Mouse (Mus musculus) intestine, embryonic 16.5 days (tissue): ENCODE results near the gene Tmem132b. TPM values are rescaled to one million over a fixed set of nuclear protein-coding genes. Genes with fewer than 3 reads are reported as not detected.

Source experiments
- ATAC-seq: fragments of 200-750 bp; cut with Nextera tagmentation; 2 replicates; pipeline ENCODE4 v1.8.0; 2017; ENCODE audit warnings: moderate TSS enrichment, moderate library complexity
- H3K27ac ChIP-seq: fragments of 300-500 bp; sonication (generic); 2 replicates; pipeline ENCODE4 v1.5.1; 2014; ENCODE audit warnings: mild to moderate bottlenecking, low read length
- H3K27me3 ChIP-seq: fragments of 300-500 bp; sonication (generic); replicated peaks from 2 replicates; pipeline ENCODE4 v1.6.1; 2014; ENCODE audit warnings: low read length, control low read depth, mixed read lengths; ENCODE audit not compliant: control insufficient read depth, insufficient read depth
- H3K36me3 ChIP-seq: fragments of 300-500 bp; sonication (generic); 2 replicates; pipeline ENCODE4 v1.6.1; 2014; ENCODE audit warnings: low read length, control low read depth; ENCODE audit not compliant: control insufficient read depth, insufficient read depth
- H3K4me1 ChIP-seq: fragments of 300-500 bp; sonication (generic); 2 replicates; pipeline ENCODE4 v1.6.1; 2014; ENCODE audit warnings: low read length, control low read depth, mixed read lengths; ENCODE audit not compliant: control insufficient read depth, insufficient read depth
- H3K4me2 ChIP-seq: fragments of 300-500 bp; sonication (generic); 2 replicates; pipeline ENCODE4 v1.6.1; 2014; ENCODE audit warnings: low read depth, low read length, control low read depth
- H3K4me3 ChIP-seq: fragments of 300-500 bp; sonication (generic); 2 replicates; pipeline ENCODE4 v1.5.1; 2014; ENCODE audit warnings: mild to moderate bottlenecking, low read length
- H3K9ac ChIP-seq: fragments of 300-500 bp; sonication (generic); 2 replicates; pipeline ENCODE4 v1.6.1; 2014; ENCODE audit warnings: low read depth, low read length
- H3K9me3 ChIP-seq: fragments of 300-500 bp; sonication (generic); 2 replicates; pipeline ENCODE4 v1.6.1; 2016; ENCODE audit warnings: low read length, control low read depth; ENCODE audit not compliant: control insufficient read depth
- WGBS: fragments of 180-500 bp; shearing (Covaris S2); extraction: QIAGEN DNeasy Blood & Tissue Kit; methylation state at CpG from one replicate; pipeline ENCODE4 v1.1.7; 2014; 5-methylcytosine and 5-hydroxymethylcytosine counted together
- polyA plus RNA-seq: library from polyadenylated mRNA; unstranded; fragments of >200 nt; fragmentation: Nextera tagmentation; extraction: Ambion mirVana; gene quantifications from 2 replicates; pipeline ENCODE4 v1.2.1, GENCODE M21; 2015

The Tmem132b gene
- polyA plus RNA-seq, 1 experiment from 2014 or later, result 0.11 TPM

- Histone ChIP-seq H3K9me3 (peaks cover 2% of the 10 kb centered on the region; the same call in 1 of the 2 replicates), H3K9ac (no peak overlapping the region), H3K4me3 (no peak overlapping the region), H3K4me1 (no peaks in the 10 kb centered on the region), H3K27me3 (no peaks in the 10 kb centered on the region), H3K27ac (no peak overlapping the region), H3K36me3 (no peaks in the 10 kb centered on the region), H3K4me2 (no peak overlapping the region)
- ATAC-seq, result no peak
- 57% methylated on average over 5 of the region's 5 CpGs for WGBS
These were observed 219.9 kb downstream of the Tmem132b start for GRCm38 (mm10) chr5:125751481-125751880.

GRCm38 (mm10) chr5:125752546-125752945 is 221.0 kb downstream of the Tmem132b start:
- Histone ChIP-seq H3K27me3 (no peaks in the 10 kb centered on the region), H3K9me3 (peaks cover 2% of the 10 kb centered on the region; the same call in 1 of the 2 replicates), H3K9ac (no peak overlapping the region), H3K36me3 (no peaks in the 10 kb centered on the region), H3K27ac (no peak overlapping the region), H3K4me3 (no peak overlapping the region), H3K4me1 (no peaks in the 10 kb centered on the region), H3K4me2 (no peak overlapping the region)
- no peak for ATAC-seq
- 78% methylated on average over 5 of the region's 5 CpGs for WGBS

- 87% methylated on average over 7 of the region's 7 CpGs for WGBS
These were observed 225.5 kb downstream of the Tmem132b start for GRCm38 (mm10) chr5:125756987-125757530.

GRCm38 (mm10) chr5:125758506-125758905 is 226.9 kb downstream of the Tmem132b start:
- Histone ChIP-seq H3K4me2 (no peak overlapping the region), H3K4me1 (no peaks in the 10 kb centered on the region), H3K27ac (no peak overlapping the region), H3K9me3 (no peaks in the 10 kb centered on the region), H3K27me3 (no peaks in the 10 kb centered on the region), H3K4me3 (no peak overlapping the region), H3K36me3 (no peaks in the 10 kb centered on the region), H3K9ac (no peak overlapping the region)
- WGBS, result 77% methylated on average over 1 of the region's 1 CpGs
- ATAC-seq, result no peak

More at GRCm38 (mm10) chr5:125756987-125757530, 225.5 kb downstream of the Tmem132b start:
- no peaks in the 10 kb centered on the region for H3K36me3 ChIP-seq
- no peak overlapping the region for H3K4me2 ChIP-seq
- ATAC-seq, result no peak
- H3K9ac ChIP-seq, result no peak overlapping the region
- H3K27me3 ChIP-seq, result no peaks in the 10 kb centered on the region
- H3K4me3 ChIP-seq, result no peak overlapping the region
- no peaks in the 10 kb centered on the region for H3K4me1 ChIP-seq
- H3K9me3 ChIP-seq, result no peaks in the 10 kb centered on the region
- no peak overlapping the region for H3K27ac ChIP-seq

GRCm38 (mm10) chr5:125766941-125767340 is 235.4 kb downstream of the Tmem132b start:
- H3K4me3 ChIP-seq, result no peak overlapping the region
- H3K9ac ChIP-seq, result no peak overlapping the region
- no peaks in the 10 kb centered on the region for H3K4me1 ChIP-seq
- no peak overlapping the region for H3K27ac ChIP-seq
- no peak overlapping the region for H3K4me2 ChIP-seq
- H3K9me3 ChIP-seq, result 0 out of 2 replicates have a peak, but pooled peaks cover 2% of the 10 kb centered on the region
- H3K27me3 ChIP-seq, result no peaks in the 10 kb centered on the region
- 70% methylated on average over 6 of the region's 6 CpGs for WGBS
- H3K36me3 ChIP-seq, result no peaks in the 10 kb centered on the region
- no peak for ATAC-seq

GRCm38 (mm10) chr5:125767950-125768349 is 236.4 kb downstream of the Tmem132b start:
- 0 out of 2 replicates have a peak, but pooled peaks cover 2% of the 10 kb centered on the region for H3K9me3 ChIP-seq
- no peak overlapping the region for H3K4me3 ChIP-seq
- no peak overlapping the region for H3K4me2 ChIP-seq
- no peak overlapping the region for H3K9ac ChIP-seq
- H3K27ac ChIP-seq, result no peak overlapping the region
- H3K36me3 ChIP-seq, result no peaks in the 10 kb centered on the region
- no peak for ATAC-seq
- 49% methylated on average over 1 of the region's 1 CpGs for WGBS
- H3K4me1 ChIP-seq, result no peaks in the 10 kb centered on the region
- H3K27me3 ChIP-seq, result no peaks in the 10 kb centered on the region

GRCm38 (mm10) chr5:125772238-125772637 is 240.7 kb downstream of the Tmem132b start:
- Histone ChIP-seq H3K27me3 (no peaks in the 10 kb centered on the region), H3K9ac (no peak overlapping the region), H3K9me3 (0 out of 2 replicates have a peak, but pooled peaks cover 2% of the 10 kb centered on the region), H3K36me3 (no peaks in the 10 kb centered on the region), H3K4me1 (no peaks in the 10 kb centered on the region), H3K27ac (no peak overlapping the region), H3K4me2 (no peak overlapping the region), H3K4me3 (no peak overlapping the region)
- no peak for ATAC-seq
- WGBS, result 90% methylated on average over 4 of the region's 4 CpGs

GRCm38 (mm10) chr5:125772756-125773155 is 241.2 kb downstream of the Tmem132b start:
- Histone ChIP-seq H3K27ac (no peak overlapping the region), H3K4me2 (no peak overlapping the region), H3K9me3 (0 out of 2 replicates have a peak, but pooled peaks cover 2% of the 10 kb centered on the region), H3K36me3 (no peaks in the 10 kb centered on the region), H3K4me3 (no peak overlapping the region), H3K4me1 (no peaks in the 10 kb centered on the region), H3K27me3 (no peaks in the 10 kb centered on the region), H3K9ac (no peak overlapping the region)
- no peak for ATAC-seq
- 46% methylated on average over 2 of the region's 2 CpGs for WGBS

- H3K27me3 ChIP-seq, result no peaks in the 10 kb centered on the region
- no peak overlapping the region for H3K27ac ChIP-seq
- H3K4me1 ChIP-seq, result no peaks in the 10 kb centered on the region
- no peak overlapping the region for H3K4me2 ChIP-seq
- no peak for ATAC-seq
- no peaks in the 10 kb centered on the region for H3K36me3 ChIP-seq
- no peak overlapping the region for H3K4me3 ChIP-seq
- peaks cover 4% of the 10 kb centered on the region; the same call in 1 of the 2 replicates for H3K9me3 ChIP-seq
- WGBS, result 94% methylated on average over 1 of the region's 1 CpGs
- no peak overlapping the region for H3K9ac ChIP-seq
These were observed 248.8 kb downstream of the Tmem132b start for GRCm38 (mm10) chr5:125780332-125780731.

GRCm38 (mm10) chr5:125792643-125793042 is 261.1 kb downstream of the Tmem132b start:
- WGBS, result 96% methylated on average over 1 of the region's 1 CpGs
- Histone ChIP-seq H3K4me1 (no peaks in the 10 kb centered on the region), H3K9me3 (no peaks in the 10 kb centered on the region), H3K27me3 (no peaks in the 10 kb centered on the region), H3K4me2 (no peak overlapping the region), H3K4me3 (no peak overlapping the region), H3K27ac (no peak overlapping the region), H3K36me3 (no peaks in the 10 kb centered on the region), H3K9ac (no peak overlapping the region)
- no peak for ATAC-seq
